Mouse (Mus musculus) mesoderm, embryonic 11.5 days (tissue): Measurements from ENCODE around the gene Ddx59.
A peak's percentile ranks its signal among the peaks of the same experiment; 100 is the strongest.

Experiments
- DNase-seq: peaks from one replicate; pipeline ENCODE4 v3.0.0-alpha.2; 2012; ENCODE audit warnings: low read depth, low spot score

Gene Ddx59

DNA sequence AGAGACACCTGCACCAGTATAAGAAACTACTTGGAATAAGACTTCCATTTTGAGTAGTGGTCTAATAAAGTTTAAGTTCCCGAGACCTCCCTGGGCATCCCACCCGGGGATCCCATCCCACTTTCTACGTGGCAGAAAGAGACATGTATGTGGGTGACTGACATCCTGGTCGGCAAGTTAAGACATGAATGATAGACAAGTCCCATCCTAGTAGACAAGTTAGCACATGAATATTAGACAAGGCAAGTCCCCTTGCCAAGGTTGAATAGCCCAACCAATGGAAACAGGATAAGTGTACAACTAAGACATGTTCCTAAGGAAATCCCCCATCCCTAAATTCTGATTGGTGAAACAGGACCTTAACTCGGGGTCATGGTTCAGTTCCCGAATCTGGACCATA is 34.5 kb downstream of the Ddx59 start:
- no peak for DNase-seq

DNA sequence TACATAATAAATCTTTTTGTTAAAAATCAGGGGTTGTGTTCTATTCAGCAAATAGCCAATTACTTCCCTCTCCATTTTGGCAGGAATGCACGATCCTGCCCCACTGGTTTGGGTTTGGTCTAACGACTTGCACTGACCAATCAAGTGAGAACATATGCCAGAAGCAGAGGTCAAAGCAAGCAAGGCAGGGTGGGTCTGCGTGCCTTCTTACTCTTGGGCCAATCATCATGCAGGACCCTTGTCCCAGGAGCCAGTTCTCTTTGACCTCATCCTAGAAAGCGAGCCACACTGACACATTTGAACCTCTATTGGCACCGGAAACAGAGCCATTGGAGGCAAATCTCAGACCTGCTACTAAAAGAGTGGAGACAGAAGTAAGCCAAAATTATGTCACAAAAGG is 35.1 kb downstream of the Ddx59 start:
- no peak for DNase-seq

DNA sequence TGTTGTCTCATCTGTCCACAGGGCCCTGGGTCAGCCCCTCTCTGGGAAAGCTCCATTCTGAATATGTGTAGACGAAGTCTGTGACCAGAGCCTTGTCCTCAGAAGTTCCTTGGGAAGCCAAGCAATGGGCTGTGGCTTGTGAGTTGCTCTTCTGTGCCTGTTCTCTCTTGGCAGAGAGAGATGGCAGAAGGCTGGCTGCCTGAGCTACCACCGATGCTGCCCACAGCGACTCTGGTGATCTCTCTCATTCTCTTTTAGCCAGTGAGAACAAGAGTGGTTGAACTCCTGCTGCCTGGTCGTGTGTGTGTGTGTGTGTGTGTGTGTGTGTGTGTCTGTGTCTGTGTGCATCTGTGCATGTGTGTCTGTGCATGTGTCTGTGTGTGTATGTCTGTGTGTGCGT is 37.4 kb downstream of the Ddx59 start:
- DNase-seq: no peak

DNA sequence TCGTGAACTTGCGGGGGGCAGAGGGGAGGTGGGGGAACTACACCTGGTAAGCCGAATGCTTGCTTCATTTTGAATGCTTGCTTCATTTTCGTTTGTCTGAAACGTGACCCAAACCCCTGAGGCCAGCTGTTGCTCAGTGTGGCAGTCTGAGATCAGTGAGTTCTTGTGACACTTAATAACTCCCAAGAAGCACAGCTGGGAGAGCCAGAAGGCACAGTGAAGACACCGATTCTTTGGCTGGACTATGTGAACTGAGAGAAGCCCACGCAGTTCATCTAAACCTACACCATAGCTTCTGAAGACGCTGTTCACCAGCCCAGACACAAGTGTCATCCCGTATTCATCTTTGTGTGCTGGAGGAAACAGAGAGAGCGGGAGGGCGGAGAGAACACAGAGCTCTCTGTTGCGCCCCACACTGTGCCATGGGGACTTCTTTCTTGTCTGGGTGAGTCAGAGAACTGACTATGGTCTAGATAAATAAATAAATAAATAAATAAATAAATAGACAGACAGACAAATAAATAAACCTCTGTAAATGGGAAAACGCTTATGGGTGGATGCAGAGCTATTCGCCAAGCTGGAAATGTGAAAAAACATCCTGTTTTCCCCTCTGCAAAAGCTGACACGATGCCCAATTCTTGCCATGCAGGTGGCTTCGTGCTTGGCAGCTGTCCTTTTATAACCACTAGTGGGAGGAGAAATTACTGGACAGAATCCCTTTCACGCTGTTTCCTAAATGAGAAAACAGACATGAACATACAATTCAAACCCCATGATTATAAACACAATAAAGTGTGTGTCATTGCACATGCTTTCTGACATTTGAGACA is 40.9 kb downstream of the Ddx59 start:
- no peak for DNase-seq

DNA sequence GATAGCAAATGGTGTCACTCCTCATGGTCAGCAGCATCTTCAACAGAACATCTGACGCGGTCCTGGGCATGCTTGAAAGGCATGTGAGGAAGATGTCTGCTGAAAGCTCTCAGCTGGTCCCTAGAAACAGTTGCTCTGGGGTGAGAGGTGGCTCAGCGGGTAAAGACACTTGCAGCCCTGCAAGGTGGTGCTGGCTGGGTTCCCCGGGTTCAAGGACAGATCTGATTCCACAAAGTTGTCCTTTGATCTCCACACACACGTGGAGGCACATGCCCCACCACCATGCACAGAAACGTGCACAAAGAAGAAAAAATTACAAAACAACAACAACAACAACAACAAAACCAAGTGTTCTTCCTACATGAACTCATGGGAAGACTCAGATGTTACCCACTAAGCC is 41.7 kb downstream of the Ddx59 start:
- no peak for DNase-seq

DNA sequence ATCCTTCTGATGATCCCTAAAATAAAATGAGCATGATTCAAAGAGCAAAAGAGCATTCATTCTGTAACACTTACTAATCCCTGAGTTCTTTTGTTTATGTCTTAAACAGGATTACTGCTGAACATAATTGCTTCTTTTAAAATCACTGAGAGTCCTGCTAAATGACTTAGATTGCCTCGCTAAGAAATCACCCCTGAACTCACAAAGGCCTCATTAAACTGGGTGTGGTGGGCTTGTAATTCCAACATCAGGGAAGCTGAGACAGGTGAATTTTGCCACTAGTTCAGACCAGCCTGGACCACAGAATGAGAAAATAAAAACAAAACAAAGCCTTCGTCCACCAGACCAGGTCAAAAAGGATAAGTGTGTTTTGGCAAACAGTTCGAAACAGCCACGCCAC is 42.3 kb downstream of the Ddx59 start:
- DNase-seq: no peak

DNA sequence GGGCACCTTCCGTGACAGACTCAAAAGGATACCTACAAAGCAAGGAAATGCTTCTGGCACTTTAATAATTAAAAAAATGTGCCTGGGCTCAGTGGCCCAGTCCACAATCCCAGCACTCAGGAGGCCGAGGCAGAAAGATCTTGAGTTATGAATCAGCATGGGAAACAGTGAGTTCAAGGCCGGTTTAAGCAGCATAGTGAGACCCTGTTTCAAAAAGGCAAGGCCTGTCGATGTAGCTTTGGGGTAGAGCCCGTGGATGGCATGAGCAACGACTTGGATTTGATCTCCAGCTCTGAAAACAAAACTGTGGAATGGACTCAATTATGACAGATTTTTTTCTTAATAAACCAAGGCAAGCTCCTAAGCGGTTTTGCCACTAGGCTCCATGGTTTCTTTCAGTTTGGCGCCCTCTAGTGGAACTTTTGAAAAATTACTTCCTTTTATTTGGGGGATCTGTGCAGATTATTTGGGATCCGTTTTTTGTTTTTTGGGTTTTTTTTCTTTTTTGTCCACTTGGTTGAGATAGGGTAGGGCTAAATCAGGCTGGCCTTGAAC is 43.7 kb downstream of the Ddx59 start:
- peak; percentile 76 for DNase-seq

DNA sequence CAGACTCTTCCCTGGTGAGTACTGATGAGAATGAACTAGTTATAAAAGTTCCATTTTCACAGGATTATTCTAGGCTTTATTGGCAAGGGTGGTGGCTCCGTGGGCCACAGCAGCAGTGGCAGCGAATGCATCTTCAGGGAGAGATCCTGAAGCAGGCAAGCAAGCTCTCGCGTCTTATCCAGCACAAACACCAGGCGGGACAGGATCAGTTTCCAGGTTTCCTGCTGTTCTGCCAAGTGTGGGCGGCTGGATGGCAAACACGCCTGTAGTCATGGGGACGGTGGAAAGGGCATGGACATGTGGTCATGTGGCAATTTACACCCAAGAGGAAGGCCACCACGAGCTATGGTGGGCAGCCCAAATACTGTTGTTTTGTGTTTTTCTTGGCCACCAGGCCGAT is 47.4 kb downstream of the Ddx59 start:
- no peak for DNase-seq

DNA sequence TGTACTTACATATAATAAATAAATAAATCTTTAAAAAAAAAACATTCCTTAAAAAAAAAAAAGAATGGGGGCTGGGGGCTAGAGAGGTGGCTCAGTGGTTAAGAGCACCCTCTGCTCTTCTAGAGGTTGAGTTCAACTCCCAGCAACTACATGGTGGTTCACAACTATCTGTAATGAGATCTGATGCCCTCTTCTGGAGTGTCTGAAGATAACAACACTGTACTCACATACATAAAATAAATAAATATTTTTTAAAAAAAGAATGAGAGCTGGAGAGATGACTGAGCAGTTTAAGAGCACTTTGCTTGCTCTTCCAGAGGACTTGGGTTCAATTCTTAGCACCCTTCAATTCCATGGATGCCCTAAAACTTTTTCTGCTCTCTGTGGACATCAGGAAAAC is 50.1 kb downstream of the Ddx59 start:
- DNase-seq: no peak

DNA sequence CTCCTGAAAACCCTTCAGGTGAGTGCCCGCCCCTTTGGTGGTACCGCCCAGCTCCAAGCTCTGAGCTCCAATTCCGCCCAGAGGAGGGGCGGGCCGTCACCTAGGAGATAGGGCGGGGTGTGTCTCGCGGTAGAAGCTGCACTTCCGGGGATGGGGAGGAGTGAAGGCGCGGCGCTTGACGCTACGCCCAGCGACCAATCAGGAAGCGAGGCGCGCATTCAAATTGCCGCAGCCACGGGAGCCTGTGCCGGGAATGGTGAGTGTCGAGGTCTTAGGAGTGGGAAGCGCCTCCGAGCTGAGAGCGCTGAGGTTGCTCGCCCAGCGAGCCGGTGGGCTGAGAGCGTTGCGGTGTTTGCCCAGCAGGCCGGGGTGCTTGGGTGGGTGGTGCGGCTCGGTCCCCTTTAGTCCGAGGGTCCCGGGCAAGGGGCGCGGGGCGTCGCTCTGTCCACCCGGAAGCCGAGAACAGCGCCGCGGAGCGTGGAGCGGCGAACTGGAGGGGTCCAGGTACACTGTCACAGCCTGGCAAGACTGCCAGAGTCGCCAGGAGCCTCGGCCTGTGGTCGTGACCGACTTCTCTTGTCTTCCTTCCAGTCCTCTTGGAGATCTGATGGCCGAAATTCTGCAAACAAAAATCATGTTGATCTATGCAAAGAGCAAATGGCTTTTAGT is 51.2 kb downstream of the Ddx59 start, which contains the start of gene Kif14:
TSS of gene Kif14 (plus strand) at position 201 of the 669 bp plus-strand sequence.
- peak; percentile 97 for DNase-seq

DNA sequence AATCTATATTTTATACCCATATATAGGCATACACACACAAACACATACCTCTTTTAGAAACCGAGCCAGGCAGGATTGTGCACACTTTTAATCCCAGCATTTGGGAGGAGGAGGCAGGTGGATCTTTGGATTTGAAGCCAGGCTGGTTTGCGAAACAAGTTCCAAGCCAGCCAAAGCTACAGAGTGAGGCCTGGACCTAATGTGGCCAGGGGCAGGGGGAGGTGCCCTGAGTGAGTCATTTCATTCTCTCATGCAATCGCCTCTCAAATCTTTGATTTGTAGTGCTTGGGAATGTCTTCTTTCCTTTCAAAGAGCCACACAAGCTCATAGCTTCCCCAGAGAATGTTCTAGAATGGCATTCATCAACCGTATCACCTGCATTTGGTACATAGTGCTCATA is 54.3 kb downstream of the Ddx59 start:
- no peak for DNase-seq

DNA sequence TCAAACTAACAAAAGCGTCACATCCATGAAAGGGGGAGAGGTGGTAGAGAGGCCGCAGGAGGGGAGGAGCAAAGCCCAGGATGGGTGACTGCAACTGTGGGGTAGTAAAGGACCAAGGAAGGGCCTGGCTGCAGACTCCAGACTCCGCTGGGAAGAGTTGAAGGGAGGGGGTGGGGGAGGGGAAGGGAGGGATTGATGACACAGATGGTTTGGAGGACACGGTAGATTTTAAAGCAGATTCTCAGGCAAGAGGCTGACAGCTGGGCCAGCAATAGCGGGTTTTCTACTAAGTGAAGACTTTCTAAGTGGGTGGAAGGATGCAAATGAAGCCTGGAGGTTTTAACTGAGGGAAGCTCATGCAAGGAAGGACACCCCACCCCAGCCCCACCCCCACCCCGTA is 55.4 kb downstream of the Ddx59 start:
- DNase-seq: peak; percentile 66
